Mouse (Mus musculus): Measurements from ENCODE around the gene Crtc1. TPM values are rescaled to one million over a fixed set of nuclear protein-coding genes. Genes with fewer than 3 reads are reported as not detected.

Crtc1 gene
- total RNA-seq, 2 experiments from 2014 or later = 128 to 135 TPM

DNA sequence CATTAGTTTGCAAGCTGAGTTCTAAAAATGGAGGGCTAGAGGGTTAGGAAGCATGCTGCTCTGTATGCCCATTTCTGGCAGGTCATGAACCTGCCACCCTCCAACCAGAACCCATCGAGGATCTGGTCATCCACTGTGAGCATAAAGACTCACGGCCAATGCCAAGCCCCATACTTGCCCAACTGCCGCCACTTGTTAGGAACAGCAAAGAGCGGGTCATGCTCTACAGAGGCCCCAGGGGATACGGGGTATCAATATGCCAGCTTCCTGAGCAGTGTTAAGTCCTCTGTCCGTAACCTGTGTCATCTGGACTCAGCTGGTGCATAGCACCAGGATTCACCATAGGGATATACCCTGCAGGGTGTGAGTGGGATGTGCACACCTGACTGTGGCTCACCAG, 24.8 kb upstream of the Crtc1 start:
- DNase-seq (ENCODE audit: low spot score in 2 of 2) = no peak

DNA sequence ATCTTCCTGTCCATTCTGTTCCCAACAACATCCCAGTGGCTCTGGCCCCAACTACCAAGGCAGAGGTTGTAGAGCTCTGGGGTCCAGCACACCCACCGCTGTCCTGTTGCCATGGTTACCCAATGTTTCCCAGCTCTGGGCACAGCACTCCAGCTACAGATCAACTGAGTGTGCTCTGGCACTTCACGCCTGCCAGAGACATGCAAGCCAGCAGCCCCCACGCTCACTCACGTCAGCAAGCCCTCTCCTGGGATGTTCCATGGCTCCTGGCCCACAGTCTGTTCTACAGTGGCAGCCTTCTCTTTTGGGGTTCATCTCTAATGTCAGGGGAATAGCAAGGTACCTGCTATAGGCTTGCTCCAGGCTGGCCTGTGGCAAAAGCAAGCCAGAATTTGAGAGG, 23.9 kb upstream of the Crtc1 start:
- DNase-seq (ENCODE audit: low spot score in 2 of 2) = peak; percentile 57 to 80

DNA sequence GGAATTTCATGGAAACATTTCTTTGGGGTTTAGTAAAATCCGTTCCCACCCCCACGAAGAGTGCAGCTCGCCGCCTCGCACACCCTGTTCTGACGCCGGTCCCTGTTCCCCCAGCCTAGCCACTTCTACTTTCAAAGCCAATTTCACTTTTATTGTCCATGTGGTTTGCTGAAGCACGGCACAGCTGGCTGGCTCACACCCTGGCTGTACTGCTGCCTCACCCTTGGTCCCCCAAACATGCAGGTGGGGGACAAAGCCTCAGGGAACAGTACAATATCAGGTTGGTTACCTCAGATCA, 23.1 kb upstream of the Crtc1 start:
- DNase-seq (ENCODE audit: low spot score in 2 of 2) = no peak

DNA sequence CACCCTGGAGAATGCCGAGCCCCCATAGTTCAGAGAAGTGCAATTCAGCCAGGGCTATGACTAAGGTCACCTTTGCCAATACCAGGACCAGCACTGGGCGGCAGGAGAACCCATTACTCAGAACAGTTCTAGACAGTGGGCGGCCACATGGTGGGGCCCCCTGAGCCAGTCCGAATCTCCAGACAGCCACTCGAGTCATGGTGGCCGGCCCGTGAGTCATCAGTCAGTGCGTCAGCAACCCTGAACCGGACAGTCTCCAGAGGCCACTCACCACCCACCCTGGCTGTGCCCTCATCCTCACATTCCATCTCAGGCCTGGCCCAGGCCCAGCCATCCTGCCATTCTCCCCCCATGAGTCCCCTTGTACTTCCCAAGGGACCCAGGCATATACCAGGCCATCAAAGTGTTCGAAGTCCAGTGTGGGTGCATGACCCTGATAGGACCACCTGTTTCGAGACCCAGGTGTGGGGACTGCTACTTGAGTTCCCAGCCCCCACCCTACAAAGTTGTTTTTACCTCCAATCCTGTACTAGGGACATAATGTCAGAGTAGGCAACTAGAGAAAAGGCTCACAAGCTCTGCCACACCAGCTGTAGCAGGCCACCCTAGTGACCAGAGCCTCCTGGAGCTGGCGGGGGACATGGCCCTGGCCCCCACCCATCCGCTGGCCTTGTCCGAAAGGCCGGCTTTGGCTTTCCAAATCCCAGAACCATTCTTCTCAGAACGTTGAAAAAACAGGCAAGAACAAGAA, 22.6 kb upstream of the Crtc1 start:
- no peak for DNase-seq (ENCODE audit: low spot score in 2 of 2)

DNA sequence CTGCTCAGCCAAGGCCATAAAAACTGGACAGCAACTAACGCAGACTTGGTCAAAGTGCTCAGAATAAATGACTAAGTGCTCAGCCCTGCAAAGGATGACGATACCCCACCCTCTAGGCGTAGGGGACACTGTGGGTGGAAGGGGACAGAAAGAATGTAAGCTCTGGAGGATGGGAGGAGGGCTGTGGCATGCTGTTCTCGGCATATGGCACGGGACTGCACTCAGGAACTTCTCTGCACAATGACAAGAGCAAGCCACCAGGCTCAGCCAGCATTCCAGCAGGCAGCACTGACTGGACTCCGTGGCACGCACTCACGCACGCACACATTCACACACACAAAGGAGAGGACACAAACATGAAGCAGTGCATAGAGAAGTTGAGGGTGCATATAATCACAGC, 21.2 kb upstream of the Crtc1 start:
- no peak for DNase-seq (ENCODE audit: low spot score in 2 of 2)

DNA sequence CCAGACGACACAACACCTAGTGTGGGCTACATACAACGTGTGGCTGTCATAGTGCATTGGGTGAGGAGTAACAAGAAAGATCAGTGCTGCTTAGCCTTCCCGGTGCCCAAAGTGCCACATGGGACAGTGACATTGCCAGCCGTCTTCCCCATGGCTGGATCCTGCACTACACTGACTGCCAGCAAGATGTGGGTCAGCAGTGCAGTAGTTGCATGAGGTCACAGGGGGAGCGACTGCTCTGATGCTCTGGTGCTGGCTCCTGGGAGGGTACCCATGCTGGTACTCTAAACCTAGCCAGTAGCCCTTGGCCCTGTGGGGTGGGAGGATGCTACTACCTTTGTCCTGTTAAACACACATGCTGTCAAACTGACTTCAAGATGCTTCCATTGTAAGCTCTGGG, 20.8 kb upstream of the Crtc1 start:
- DNase-seq (ENCODE audit: low spot score in 2 of 2) = no peak

DNA sequence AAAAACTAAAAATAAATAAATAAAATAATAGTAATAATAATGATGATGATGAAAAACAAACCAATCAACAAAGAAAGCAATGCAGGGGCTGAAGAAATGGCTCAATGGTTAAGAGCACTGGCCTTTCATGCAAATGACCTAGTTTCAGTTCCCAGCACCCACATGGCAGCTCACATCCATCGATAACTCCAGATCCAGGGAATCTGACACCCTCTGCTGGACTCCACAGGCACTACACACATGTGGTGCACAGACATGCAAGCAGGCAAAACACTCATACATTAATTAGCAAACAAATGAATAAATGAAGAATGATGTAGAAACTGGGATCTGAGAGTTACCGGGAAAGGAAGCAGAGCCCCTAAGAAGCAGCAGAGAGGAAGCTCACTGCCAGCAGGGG, 20.3 kb upstream of the Crtc1 start:
- DNase-seq (ENCODE audit: low spot score in 2 of 2) = no peak

DNA sequence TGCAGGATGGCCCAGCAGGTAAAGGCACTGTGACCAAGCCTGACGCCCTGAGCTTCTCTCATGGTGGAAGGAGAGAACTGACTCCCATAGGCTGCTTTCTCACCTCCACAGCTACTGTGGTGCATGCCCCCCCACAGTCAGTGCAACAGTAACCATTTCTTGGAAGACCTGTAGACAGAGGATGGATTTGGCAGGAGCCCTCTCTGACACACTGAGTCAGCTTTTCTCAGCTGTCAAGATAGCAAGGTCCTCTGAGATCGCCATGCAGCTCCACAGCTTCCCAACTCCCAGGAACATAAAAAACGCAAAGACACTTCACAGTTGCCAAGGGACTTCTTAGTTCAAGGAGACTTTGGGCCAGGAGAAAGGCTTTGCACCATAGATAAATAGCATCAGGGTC, 19.1 kb upstream of the Crtc1 start:
- no peak for DNase-seq (ENCODE audit: low spot score in 2 of 2)

DNA sequence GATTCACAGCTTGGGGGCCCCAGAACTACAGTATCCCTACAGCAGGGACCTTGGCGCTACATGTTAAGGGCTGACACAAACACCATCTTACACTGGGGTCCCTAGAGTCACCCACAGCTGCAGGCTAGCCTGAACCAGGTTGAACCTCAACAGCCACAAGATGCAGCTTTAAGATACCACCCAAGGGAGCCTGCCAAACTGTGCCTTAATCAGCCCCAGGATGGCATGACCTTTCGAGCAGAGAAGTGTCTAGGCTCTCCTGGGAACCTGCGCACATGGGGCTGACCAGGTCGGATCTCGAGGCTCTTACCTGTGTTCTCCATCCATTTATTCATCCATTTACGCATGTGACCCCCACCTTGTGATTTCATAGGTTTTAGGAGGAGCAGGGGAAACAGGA, 18.5 kb upstream of the Crtc1 start:
- no peak for DNase-seq (ENCODE audit: low spot score in 2 of 2)

DNA sequence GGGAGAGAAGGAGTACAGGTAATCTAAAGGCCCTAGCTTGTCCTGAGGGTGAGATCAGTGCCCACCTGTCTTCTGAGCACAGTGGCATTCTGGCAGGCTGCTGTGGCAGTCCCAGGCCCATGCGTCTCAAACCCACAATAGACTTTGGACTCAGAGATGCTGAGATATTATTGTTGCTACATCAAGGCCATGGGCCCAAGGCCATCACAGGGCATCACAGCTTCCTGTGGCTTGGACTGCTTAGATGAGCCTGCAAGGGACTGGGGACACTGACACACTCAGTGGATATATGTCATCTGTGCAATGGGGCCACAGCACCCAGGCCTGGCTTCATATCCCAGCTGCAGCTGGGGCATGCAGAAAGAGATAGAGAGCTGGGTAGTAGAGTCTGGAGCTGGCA, 17.6 kb upstream of the Crtc1 start:
- no peak for DNase-seq (ENCODE audit: low spot score in 2 of 2)

DNA sequence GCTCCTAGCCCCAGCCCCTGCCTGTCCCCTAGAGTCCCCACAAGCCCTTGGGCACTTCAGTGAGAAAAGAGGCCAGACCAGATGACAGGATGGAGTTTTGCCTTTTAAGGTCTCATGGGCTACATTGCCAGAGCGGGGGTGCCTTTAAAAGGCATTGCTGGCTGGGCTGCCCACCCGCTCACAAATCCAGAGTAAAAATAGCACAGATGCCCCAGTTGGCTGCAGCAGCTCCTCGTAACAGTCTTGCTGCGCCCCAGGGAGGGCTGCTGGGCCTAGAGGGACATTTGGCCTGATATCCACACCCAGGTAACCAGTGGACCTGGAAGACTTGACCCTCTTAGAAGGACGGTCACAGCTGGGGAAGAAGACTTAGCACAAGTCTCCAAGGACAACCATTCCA, 14.5 kb upstream of the Crtc1 start:
- DNase-seq (ENCODE audit: low spot score in 2 of 2) = no peak

DNA sequence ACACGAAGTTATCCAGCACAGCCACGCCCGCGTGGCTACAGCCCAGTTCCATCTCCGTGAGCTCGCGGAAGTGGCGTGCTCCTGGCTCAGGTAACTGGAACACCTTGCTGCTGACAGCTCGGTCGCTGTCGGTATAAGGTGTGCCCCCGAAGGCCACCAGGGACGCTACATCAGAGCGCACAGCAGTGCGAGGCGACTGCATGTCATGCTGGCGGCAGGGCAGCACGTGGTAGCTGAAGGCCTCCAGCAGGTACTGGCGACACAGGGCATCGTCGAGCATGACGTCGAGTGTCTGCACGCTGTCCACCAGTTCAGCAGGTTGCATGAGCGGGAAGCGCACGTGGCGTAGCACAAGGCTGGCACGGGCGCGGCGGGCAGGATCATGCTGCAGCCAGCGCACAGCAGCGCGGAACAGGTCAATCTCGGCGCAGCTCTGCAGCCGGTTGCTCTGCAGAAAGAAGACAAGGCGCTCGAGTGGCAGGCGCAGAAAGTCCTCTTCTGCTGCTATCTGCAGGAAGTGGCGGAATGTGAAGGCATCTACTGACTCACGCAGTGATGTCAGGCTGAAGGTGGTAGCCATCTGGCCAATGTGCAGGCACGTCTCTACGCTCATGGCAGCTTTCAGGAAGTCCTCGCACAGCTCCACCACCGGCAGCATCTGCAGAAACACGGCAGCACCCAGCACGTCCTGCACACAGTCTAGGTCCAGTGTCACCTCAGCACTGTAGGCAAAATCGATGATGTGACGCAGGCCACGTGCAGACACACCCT, 13.0 kb upstream of the Crtc1 start:
- DNase-seq (ENCODE audit: low spot score in 2 of 2) = no peak

DNA sequence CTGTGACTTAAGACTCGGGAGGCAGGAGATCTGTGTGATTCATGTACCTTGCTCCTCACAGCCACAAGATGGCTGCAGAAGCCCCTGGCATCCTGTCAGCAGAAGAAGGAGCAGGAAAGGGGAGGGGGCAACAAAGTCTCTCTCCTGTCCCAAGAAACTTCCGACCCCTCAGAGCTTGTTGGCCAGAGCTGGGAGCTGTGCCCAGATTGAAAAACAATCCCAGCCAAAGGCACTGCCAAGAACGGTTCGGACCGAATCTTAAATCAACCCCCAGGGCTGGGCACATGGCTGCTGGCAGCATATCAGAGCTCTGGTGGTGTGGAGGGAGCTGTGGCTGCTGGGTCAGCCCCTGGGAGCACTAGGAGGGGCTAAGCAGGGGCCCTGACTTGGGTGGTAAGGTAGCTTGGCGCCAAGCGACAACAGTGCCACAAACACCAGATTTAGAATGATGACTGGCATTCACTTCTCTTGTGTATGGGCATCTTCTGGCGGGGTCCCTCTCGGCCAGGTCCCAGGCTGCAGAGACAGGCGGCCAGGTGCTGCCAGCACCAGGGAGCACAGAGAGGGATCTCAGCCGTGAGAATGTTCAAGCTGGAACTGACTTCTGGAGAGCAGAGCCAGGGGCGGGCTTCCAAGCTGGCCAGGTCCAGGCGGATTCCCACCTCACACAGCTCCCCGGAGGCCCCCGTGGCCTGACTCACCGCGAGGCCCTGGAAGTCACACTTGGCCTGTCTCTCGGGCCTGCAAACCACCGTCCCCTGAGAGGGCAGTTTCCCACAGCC, 8.5 kb upstream of the Crtc1 start:
- peak; percentile 54 to 79 for DNase-seq (ENCODE audit: low spot score in 2 of 2)

DNA sequence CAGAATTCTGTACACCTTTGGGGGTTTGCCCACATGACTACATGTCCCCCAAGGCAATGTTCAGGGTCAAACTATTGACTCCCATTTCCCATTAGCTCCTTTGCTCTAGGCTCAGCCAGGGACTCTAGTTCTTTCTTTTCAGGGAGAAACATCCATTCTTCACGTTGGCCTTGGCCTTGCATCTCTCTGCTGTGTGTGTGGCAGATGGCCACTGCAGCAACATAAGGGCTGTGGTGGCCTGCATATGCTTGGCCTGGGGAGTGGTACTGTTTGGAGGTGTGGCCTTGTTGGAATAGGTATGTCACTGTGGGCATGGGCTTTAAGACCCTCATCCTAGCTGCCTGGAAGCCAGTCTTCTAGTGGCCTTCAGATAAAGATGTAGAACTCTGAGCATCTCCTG, 6.6 kb upstream of the Crtc1 start:
- DNase-seq (ENCODE audit: low spot score in 2 of 2) = no peak

DNA sequence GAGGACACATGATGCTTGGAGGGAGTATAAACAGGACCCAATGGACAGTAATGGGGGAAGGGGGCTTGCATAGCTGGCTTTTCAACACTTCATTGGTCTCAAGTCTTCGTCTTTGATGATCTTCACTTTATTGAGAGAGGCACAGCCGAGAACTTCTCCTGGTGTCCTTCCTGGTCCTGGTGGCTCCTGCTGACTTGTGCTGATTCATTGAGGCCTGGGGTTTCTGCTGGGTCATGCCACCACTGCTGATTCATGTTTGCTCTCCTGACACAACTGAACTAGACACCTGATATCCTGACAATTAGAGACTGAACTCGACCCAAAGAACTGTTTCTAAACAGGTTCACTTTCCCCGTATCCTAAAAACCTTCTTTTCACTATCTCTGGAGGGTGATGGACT, 3.9 kb upstream of the Crtc1 start:
- DNase-seq (ENCODE audit: low spot score in 2 of 2) = no peak

DNA sequence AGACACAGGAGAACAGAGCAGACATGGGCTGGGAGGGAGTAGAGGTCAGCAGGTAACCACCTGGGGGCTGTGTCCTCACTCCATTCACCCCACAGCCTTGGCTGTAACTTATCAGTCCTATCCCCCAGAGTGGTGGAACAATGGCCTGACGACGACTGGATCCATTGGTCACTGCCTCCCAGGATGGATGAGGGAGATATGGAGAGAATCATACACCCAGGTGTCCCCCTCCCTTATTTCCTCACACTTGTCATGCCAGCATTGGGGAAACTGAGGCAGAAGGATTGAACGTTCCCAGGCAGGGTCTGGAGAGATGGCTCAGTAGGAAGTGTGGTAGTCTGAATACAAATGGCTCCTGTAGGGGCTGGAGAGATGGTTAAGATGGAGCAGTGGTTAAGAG, 2.2 kb upstream of the Crtc1 start:
- DNase-seq (ENCODE audit: low spot score in 2 of 2) = no peak

DNA sequence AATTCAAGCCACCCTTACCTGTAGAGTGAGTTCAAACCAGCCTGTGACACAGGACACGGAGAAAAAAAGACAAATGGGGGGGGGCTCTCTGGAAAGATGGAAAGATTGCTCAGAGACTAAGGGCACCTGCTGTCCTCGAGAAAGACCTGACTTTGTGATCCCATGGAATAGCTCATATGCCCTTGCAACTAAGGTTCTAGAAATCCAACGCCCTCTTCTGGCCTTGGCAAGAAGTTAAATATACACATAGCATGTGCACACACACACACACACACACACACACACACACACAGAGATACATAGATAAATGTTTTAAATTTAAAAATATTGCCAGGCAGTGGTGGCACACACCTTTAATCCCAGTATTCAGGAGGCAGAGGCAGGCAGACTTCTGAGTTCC, 867 bp upstream of the Crtc1 start:
- DNase-seq (ENCODE audit: low spot score in 2 of 2) = no peak

DNA sequence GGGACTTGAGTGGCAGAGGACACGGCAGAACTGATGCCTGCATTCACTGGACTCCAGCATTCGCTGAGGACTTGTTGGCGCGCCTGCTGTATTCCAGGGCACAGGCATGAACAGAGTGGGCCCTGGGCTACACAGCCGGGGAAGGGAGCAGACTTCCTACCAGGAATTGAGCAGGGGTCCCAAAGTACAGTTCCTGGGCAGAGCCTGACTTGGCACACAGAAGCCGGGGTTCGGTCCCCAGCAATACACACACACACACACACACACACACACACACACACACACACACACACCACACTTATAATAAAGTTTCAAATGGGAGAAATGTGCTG, 435 bp upstream of the Crtc1 start:
- DNase-seq (ENCODE audit: low spot score in 2 of 2) = no peak

DNA sequence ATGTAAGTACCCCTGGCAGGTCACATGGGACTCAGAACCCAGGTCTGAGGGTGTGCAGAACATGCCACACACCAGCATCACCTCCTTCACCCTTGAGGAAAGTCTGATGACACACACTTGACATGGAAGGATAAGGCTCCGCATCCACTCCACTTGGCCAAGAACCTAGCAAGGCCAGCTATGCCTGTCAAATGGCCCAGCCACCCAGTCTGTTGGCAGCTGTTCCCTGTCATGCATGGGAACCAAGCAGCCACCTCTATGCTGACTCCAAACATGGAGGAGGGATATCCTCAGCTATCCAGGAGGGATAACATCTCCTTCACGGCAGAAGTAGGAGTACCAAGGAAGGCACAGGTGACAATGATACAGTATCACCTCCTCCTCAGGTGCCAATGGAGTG, 956 bp downstream of the Crtc1 start:
- no peak for DNase-seq (ENCODE audit: low spot score in 2 of 2)

DNA sequence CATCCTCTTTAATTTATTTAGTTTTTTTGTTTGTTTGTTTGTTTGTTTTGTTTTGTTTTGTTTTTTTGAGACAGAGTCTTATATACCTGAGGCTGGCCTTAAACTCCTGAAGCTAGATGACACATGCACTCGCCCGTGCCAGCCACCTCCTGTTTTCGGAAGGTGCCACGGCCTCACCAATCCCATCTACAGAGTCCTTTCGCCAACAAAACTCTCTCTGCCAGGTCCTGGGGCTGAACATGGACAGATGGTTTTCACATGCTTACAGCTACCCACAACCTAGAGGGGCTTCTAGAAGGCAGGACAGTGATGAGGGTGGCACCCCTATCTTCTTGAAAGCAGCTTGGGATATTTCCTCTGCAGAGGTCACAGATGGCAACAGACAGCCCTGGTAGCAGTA, 4.2 kb downstream of the Crtc1 start:
- no peak for DNase-seq (ENCODE audit: low spot score in 2 of 2)

DNA sequence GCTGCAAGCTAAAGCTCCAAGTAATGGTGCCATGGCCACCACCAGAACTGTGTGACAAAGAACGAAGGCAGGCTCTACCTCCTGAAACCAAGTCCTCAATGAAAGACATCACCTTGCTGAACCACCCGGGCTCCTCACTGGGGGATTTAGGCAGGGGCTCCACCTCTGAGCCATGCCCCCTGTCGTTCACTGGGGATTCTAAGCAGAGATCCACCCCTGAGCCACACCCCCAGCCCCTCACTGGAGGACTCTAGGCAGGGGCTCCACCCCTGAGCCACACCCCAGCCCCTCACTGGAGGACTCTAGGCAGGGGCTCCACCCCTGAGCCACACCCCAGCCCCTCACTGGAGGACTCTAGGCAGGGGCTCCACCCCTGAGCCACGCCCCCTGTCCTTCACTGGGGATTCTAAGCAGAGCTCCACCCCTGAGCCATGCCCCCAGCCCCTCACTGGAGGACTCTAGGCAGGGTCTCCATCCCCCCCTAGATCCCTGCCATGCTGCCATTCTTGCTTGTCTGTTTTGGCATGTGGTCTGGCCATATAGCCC, 6.3 kb downstream of the Crtc1 start:
- DNase-seq (ENCODE audit: low spot score in 2 of 2) = no peak

DNA sequence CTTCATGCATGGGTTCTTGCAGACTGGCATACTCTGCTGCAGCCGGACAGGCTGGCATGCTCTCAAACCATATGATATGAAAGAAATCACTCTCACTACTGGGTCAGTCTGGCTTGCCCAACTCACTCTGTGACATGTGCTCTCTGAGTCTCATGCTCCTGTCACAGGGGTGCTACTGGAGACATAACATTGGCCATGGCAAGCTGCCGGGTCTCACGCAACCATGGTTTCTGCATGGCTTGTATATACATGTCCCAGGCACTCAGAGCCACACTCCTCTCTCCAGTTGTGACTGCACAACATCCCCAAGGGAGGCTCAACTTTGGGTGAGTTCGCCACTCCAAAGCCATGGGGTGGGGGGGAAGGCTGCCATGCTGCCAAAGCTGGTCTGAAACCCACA, 8.2 kb downstream of the Crtc1 start:
- DNase-seq (ENCODE audit: low spot score in 2 of 2) = no peak

All from layer of hippocampus, postnatal 14 days (tissue).